Mouse (Mus musculus) CD4-positive helper T cell, adult 2 months (primary cell): ENCODE data around the gene Rasl11b.

ENCODE experiments used
- DNase-seq: peaks from one replicate; pipeline ENCODE4 v3.0.0-alpha.2; 2012; ENCODE audit warnings: low read depth, missing footprints, low spot score

Gene Rasl11b

GRCm38 (mm10) chr5:74194841-74195613 lies at the start of gene Rasl11b:
Rasl11b (plus strand) TSS chr5:74195286.
- peak; percentile 92 for DNase-seq

GRCm38 (mm10) chr5:74147631-74148030 lies 47.5 kb upstream of the Rasl11b start:
- no peak for DNase-seq

GRCm38 (mm10) chr5:74149975-74150374 lies 45.1 kb upstream of the Rasl11b start:
- no peak for DNase-seq

- DNase-seq: no peak
These were observed 43.3 kb upstream of the Rasl11b start for GRCm38 (mm10) chr5:74151774-74152173.

GRCm38 (mm10) chr5:74155860-74156351 lies 39.2 kb upstream of the Rasl11b start:
- DNase-seq: no peak

GRCm38 (mm10) chr5:74158929-74159632 lies 36.0 kb upstream of the Rasl11b start:
- no peak for DNase-seq

- no peak for DNase-seq
These were observed 35.2 kb upstream of the Rasl11b start for GRCm38 (mm10) chr5:74159906-74160305.

- no peak for DNase-seq
These were observed 34.7 kb upstream of the Rasl11b start for GRCm38 (mm10) chr5:74160349-74160748.

GRCm38 (mm10) chr5:74161297-74161926 lies 33.7 kb upstream of the Rasl11b start:
- no peak for DNase-seq

GRCm38 (mm10) chr5:74162013-74162412 lies 33.1 kb upstream of the Rasl11b start:
- no peak for DNase-seq

- no peak for DNase-seq
These were observed 31.9 kb upstream of the Rasl11b start for GRCm38 (mm10) chr5:74163141-74163540.

- no peak for DNase-seq
These were observed 30.5 kb upstream of the Rasl11b start for GRCm38 (mm10) chr5:74164547-74164946.

- no peak for DNase-seq
These were observed 28.4 kb upstream of the Rasl11b start for GRCm38 (mm10) chr5:74166642-74167041.

- no peak for DNase-seq
These were observed 27.0 kb upstream of the Rasl11b start for GRCm38 (mm10) chr5:74168085-74168484.

GRCm38 (mm10) chr5:74171768-74172167 lies 23.3 kb upstream of the Rasl11b start:
- no peak for DNase-seq

GRCm38 (mm10) chr5:74172208-74172607 lies 22.9 kb upstream of the Rasl11b start:
- no peak for DNase-seq

GRCm38 (mm10) chr5:74173162-74173844 lies 21.8 kb upstream of the Rasl11b start:
- no peak for DNase-seq

- no peak for DNase-seq
These were observed 19.4 kb upstream of the Rasl11b start for GRCm38 (mm10) chr5:74175526-74176270.

GRCm38 (mm10) chr5:74180216-74180615 lies 14.9 kb upstream of the Rasl11b start:
- no peak for DNase-seq

- DNase-seq: no peak
These were observed 12.0 kb upstream of the Rasl11b start for GRCm38 (mm10) chr5:74183118-74183517.

- DNase-seq: no peak
These were observed 10.5 kb upstream of the Rasl11b start for GRCm38 (mm10) chr5:74184607-74185006.
